Comparison of ENCODE assay signal across 15 mouse cellular contexts in genomic region chr2:27318197-27318596, GRCm38 (mm10).
DNase-seq lines count a peak whose midpoint lies in the region; ATAC-seq and TF ChIP-seq lines count a peak whose summit lies in the region.
"Had no signal": no experiment of that assay in that cellular context is flagged by ENCODE, and none has a peak within 500 bp of the region (broad histone marks: within the 10 kb centered on the region; RNA-seq: fewer than 3 reads in every experiment).

No protein-coding gene starts in this region.

- TF ChIP-seq CTCF in C2C12 (IDR thresholded peaks at IDR 0.05; ENCODE audit: control insufficient read depth, insufficient read depth, insufficient read length), result no peak

- no peaks in the 10 kb centered on the region for H3K36me3 ChIP-seq in kidney, embryonic 16.5 days (ENCODE audit: insufficient read depth, low read length)
- no peaks in the 10 kb centered on the region for H3K36me3 ChIP-seq in C2C12 (ENCODE audit: control insufficient read depth, insufficient read depth)
- H3K36me3 ChIP-seq: forebrain, embryonic 12.5 days; hindbrain, embryonic 15.5 days had no signal

- ATAC-seq in kidney, embryonic 16.5 days (ENCODE audit: low FRiP score, low TSS enrichment), result peak; percentile 36; the same call in 1 of the 2 replicates

- no peak overlapping the region for H3K4me2 ChIP-seq in kidney, embryonic 16.5 days (replicated peaks; ENCODE audit: low read depth, low read length)
- H3K4me2 ChIP-seq: forebrain, embryonic 12.5 days; hindbrain, embryonic 15.5 days had no signal

- no peaks in the 10 kb centered on the region for H3K27me3 ChIP-seq in kidney, embryonic 16.5 days (ENCODE audit: insufficient read depth, low read length)
- H3K27me3 ChIP-seq in C2C12 (ENCODE audit: control insufficient read depth, insufficient read depth, insufficient read length), result no peaks in the 10 kb centered on the region
- H3K27me3 ChIP-seq: forebrain, embryonic 12.5 days; hindbrain, embryonic 15.5 days had no signal

- no peaks in the 10 kb centered on the region for H3K9me3 ChIP-seq in kidney, embryonic 16.5 days (ENCODE audit: low read length)
- H3K9me3 ChIP-seq: forebrain, embryonic 12.5 days; hindbrain, embryonic 15.5 days had no signal

- H3ac ChIP-seq in C2C12 (ENCODE audit: control insufficient read depth, insufficient read length, low read depth), result no peak overlapping the region

- H3K79me2 ChIP-seq in C2C12 (ENCODE audit: control insufficient read depth, insufficient read depth), result peaks cover 33% of the 10 kb centered on the region

- no peak overlapping the region for H3K9ac ChIP-seq in kidney, embryonic 16.5 days (replicated peaks; ENCODE audit: low read length)
- H3K9ac ChIP-seq: forebrain, embryonic 12.5 days; hindbrain, embryonic 15.5 days; liver, embryonic 14.5 days had no signal

- peaks cover 2% of the 10 kb centered on the region for H3K79me3 ChIP-seq in C2C12 (ENCODE audit: low read depth)

- peak overlapping the region; percentile 79 for H3K27ac ChIP-seq in kidney, embryonic 16.5 days (ENCODE audit: low read length)
- H3K27ac ChIP-seq: forebrain, embryonic 12.5 days; heart, adult 2 months; hindbrain, embryonic 15.5 days; liver, embryonic 14.5 days had no signal

- 13% methylated on average over 1 of the region's 1 CpGs for WGBS in kidney, embryonic 16.5 days

- peaks cover 41% of the 10 kb centered on the region for H3K4me1 ChIP-seq in kidney, embryonic 16.5 days (ENCODE audit: insufficient read depth, low read length)

- no peak overlapping the region for H3K4me3 ChIP-seq in kidney, embryonic 16.5 days (ENCODE audit: low read length)
- no peak overlapping the region for H3K4me3 ChIP-seq in C2C12 (ENCODE audit: insufficient read depth, poor library complexity, severe bottlenecking)
- H3K4me3 ChIP-seq: forebrain, embryonic 12.5 days; heart, adult 2 months; hindbrain, embryonic 15.5 days had no signal

- DNase-seq in kidney, adult 18-20 months, result no peak
- DNase-seq in 3T3-L1 (ENCODE audit: low read depth, low spot score), result peak; percentile 58
- DNase-seq in kidney, postnatal 14 days, result peak; percentile 38
- no peak for DNase-seq in cerebellum, adult 9-11 months
- DNase-seq in frontal cortex, postnatal 10 days (ENCODE audit: low spot score in 2 of 2), result no peak
- DNase-seq: cerebellum, adult 11-12 months; heart, adult 2 months; lung, postnatal 10 days; right cerebral cortex, postnatal 4 days; thymus, adult 2 months had no signal

TF ChIP-seq in C2C12, 6 proteins besides CTCF, POLR2A, EP300 and RAD21:
- no peak for TF ChIP-seq MYOD1 (IDR thresholded peaks at IDR 0.05; ENCODE audit: control insufficient read depth, insufficient read length, low read depth)
- peak; percentile 96 for TF ChIP-seq USF1 (IDR thresholded peaks at IDR 0.05; ENCODE audit: low read depth)

Comparison
In these comparisons a context has a peak if more than half of its experiments do, and no peak if none do; other contexts are left out.
1. DNase-seq: peak in 3T3-L1 (single experiment) and kidney, postnatal 14 days (single experiment); none in kidney, adult 18-20 months (single experiment), cerebellum, adult 9-11 months (single experiment) and frontal cortex, postnatal 10 days (0 of 2).